Mouse (Mus musculus) cortical plate, adult 2 months (tissue): Measurements from ENCODE around the gene Zfp931.
"Not testable (repeated sequence)": the region's sequence is repeated elsewhere in the genome, so short reads cannot be mapped to it uniquely, and the experiment has no call there.

ENCODE experiments used
- CTCF ChIP-seq: fragments of 200-500 bp; IDR thresholded peaks from 2 replicates; pipeline ENCODE4 v1.5.1; 2011; ENCODE audit warnings: mild to moderate bottlenecking, control low read depth, low read length; ENCODE audit not compliant: insufficient read depth; ENCODE audit errors: extremely low read depth
- POLR2A ChIP-seq: fragments of 200-500 bp; IDR thresholded peaks from 2 replicates; pipeline ENCODE4 v1.6.1; 2011; ENCODE audit warnings: mild to moderate bottlenecking, low read length, control low read depth; ENCODE audit not compliant: insufficient read depth; ENCODE audit errors: extremely low read depth

- not testable (repeated sequence) for TF ChIP-seq CTCF, POLR2A
Observed at GRCm38 (mm10) chr2:178027601-178028000, 50.7 kb downstream of the Zfp931 start.
